Mouse (Mus musculus): ENCODE results near the gene Slc47a1. TPM values are rescaled to one million over a fixed set of nuclear protein-coding genes. Genes with fewer than 3 reads are reported as not detected.
"Not testable (repeated sequence)": the region's sequence is repeated elsewhere in the genome, so short reads cannot be mapped to it uniquely, and the experiment has no call there.

Slc47a1 gene
- polyA plus RNA-seq, 1 experiment from 2014 or later = 3.8 TPM

DNA sequence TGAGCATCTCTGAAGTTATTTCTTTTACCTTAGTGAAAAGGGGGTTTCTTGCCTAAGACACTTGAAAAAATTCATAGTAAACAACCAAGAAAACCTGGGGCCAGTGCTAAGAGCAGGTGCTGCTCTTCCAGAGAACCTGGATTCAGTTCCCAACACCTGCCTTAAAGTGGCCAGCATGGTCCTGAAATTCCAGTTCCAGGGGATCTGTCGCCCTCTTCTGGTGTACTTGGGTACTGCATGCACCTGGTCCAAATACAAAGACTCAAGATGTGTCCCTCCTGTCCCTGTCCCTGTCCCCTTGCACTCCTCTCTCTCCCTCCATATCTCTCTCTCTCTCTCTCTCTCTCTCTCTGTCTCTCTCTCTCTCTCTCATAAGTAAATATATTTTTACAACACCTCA, 32.0 kb upstream of the Slc47a1 start:
- 0% methylated on average over 1 of the region's 1 CpGs for WGBS
- H3K27me3 ChIP-seq (ENCODE audit: control insufficient read depth, insufficient read depth, low read length) = no peaks in the 10 kb centered on the region
- H3K27ac ChIP-seq (ENCODE audit: low read length) = no peak overlapping the region
- H3K9me3 ChIP-seq (replicated peaks; ENCODE audit: control insufficient read depth, low read length) = no peaks in the 10 kb centered on the region
- H3K4me1 ChIP-seq (ENCODE audit: control insufficient read depth, insufficient read depth, low read length) = no peaks in the 10 kb centered on the region
- no peak overlapping the region for H3K4me3 ChIP-seq (replicated peaks; ENCODE audit: low read length)
- H3K9ac ChIP-seq (ENCODE audit: low read length) = no peak overlapping the region
- H3K36me3 ChIP-seq (ENCODE audit: control insufficient read depth, insufficient read depth, low read length) = no peaks in the 10 kb centered on the region
- H3K4me2 ChIP-seq (ENCODE audit: low read depth, low read length) = no peak overlapping the region
- no peak for ATAC-seq (ENCODE audit: insufficient read depth, low FRiP score)

DNA sequence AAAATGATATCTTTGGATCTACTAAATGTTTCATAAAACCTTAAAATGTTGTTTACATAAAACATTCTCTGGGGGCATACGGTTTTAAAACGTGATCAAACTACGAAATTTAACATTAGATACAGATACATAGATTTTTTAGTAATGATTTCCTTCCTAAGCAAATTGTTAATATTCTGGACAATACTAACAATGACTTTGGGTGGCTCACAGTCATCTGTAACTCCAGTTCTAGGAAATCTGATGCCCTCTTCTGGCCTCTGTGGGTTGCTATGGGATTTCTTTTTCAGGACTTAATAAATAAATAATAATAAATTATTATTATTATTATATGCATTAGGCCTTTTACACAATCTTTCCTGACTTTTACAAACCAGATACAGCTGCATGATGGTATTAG, 30.9 kb upstream of the Slc47a1 start:
- Histone ChIP-seq H3K9me3 (replicated peaks; ENCODE audit: control insufficient read depth, low read length) (no peaks in the 10 kb centered on the region), H3K36me3 (ENCODE audit: control insufficient read depth, insufficient read depth, low read length) (no peaks in the 10 kb centered on the region), H3K4me1 (ENCODE audit: control insufficient read depth, insufficient read depth, low read length) (no peaks in the 10 kb centered on the region), H3K4me2 (ENCODE audit: low read depth, low read length) (peak overlapping the region; percentile 54), H3K4me3 (replicated peaks; ENCODE audit: low read length) (peak overlapping the region; percentile 83; the same call in 1 of the 2 replicates), H3K27me3 (ENCODE audit: control insufficient read depth, insufficient read depth, low read length) (no peaks in the 10 kb centered on the region), H3K27ac (ENCODE audit: low read length) (no peak overlapping the region), H3K9ac (ENCODE audit: low read length) (no peak overlapping the region)
- ATAC-seq (ENCODE audit: insufficient read depth, low FRiP score) = no peak
- 21% methylated on average over 3 of the region's 3 CpGs for WGBS

DNA sequence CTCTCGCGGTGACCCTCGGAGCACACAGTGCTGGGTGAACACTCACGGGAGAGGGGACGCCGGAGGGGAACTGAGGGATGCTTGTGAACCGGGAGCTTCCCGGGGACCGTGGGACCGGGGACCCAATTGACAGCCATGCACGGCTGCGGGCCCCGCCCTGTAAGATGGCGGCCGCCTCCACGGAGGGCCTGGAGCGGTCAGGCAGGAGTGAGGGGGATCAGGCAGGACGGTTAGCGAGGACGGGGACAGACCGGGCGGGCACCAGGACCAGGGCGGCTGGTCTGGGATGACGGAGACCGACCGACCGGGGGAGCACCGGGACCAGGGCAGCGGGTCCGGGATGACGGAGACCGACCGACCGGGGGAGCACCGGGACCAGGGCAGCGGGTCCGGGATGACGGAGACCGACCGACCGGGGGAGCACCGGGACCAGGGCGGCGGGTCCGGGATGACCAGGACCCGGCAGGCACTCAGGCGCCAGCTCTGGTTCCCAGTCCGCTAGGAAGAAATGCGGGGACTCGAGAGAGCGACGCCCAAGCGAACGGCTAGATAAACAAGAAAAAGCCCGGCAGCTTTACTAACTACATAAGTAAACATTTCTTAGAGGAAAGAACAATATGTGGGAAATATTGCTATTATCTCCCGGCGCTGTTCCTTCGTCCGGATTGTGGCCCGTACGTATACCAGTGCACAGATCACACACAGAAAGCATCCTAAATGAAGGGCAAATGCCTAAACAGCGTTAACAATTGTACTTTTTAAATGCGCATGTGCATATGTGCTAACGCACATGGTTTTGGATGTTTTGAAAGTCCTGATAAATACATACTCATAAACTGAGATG, 30.3 kb upstream of the Slc47a1 start:
- peak; percentile 89 for ATAC-seq (ENCODE audit: insufficient read depth, low FRiP score)
- Histone ChIP-seq H3K27ac (ENCODE audit: low read length) (peak overlapping the region; percentile 97), H3K4me2 (ENCODE audit: low read depth, low read length) (peak overlapping the region; percentile 54), H3K9ac (ENCODE audit: low read length) (peak overlapping the region; percentile 86), H3K9me3 (replicated peaks; ENCODE audit: control insufficient read depth, low read length) (no peaks in the 10 kb centered on the region), H3K4me3 (replicated peaks; ENCODE audit: low read length) (peak overlapping the region; percentile 83), H3K27me3 (ENCODE audit: control insufficient read depth, insufficient read depth, low read length) (no peaks in the 10 kb centered on the region), H3K4me1 (ENCODE audit: control insufficient read depth, insufficient read depth, low read length) (no peaks in the 10 kb centered on the region), H3K36me3 (ENCODE audit: control insufficient read depth, insufficient read depth, low read length) (no peaks in the 10 kb centered on the region)
- WGBS = under 1% methylated on average over 62 of the region's 64 CpGs

DNA sequence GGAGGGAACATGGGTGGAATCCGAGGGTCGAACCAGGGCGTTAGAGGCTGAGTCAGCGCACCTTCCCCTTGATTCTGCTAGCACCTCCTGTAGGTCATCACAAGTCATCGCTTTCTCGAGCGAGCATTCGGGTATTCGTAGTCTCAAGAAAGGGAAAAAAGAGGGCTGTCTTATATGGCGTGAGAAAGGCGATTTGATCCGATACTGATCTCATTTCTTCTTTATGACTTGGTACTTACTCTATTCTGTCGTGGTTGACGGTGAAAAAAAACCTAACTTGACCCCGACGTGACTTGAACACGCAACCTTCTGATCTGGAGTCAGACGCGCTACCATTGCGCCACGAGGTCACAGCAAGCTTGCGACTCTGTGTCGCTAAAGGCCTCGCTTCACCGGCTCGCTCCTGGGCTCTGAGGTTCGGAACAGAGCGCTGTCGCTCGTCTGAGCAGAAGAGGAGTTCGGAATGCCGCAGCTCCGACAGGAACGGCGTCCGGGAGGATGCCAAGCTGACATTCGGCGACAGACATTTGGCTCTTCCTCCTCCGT, 29.6 kb upstream of the Slc47a1 start:
- Histone ChIP-seq H3K9me3 (replicated peaks; ENCODE audit: control insufficient read depth, low read length) (no peaks in the 10 kb centered on the region), H3K36me3 (ENCODE audit: control insufficient read depth, insufficient read depth, low read length) (no peaks in the 10 kb centered on the region), H3K27me3 (ENCODE audit: control insufficient read depth, insufficient read depth, low read length) (no peaks in the 10 kb centered on the region), H3K9ac (ENCODE audit: low read length) (peak overlapping the region; percentile 86), H3K4me1 (ENCODE audit: control insufficient read depth, insufficient read depth, low read length) (no peaks in the 10 kb centered on the region), H3K4me3 (replicated peaks; ENCODE audit: low read length) (peak overlapping the region; percentile 83), H3K4me2 (ENCODE audit: low read depth, low read length) (peak overlapping the region; percentile 54), H3K27ac (ENCODE audit: low read length) (peak overlapping the region; percentile 97)
- WGBS = 2% methylated on average over 39 of the region's 39 CpGs
- peak; percentile 92 for ATAC-seq (ENCODE audit: insufficient read depth, low FRiP score)

DNA sequence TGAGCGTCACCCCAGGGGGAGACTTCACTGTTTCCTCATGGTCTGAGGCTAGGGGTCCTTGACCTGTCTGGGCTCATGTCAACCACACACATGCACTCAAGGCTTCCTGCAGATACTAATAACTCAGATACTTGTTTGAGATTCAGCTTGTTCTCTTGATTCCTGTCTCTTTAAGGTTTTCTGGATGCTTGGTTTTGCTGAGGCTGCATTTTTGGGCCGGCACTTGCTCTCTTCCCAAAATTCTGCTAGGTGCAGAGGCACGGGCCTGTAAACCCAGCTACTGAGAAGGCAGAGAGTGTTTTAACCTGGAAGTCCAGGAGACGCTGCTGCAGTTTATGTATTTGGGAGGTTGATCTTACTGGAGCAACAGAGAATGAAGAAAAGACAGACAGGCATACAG, 23.6 kb upstream of the Slc47a1 start:
- no peak overlapping the region for H3K27ac ChIP-seq (ENCODE audit: low read length)
- ATAC-seq (ENCODE audit: insufficient read depth, low FRiP score) = no peak
- H3K4me3 ChIP-seq (replicated peaks; ENCODE audit: low read length) = no peak overlapping the region
- H3K36me3 ChIP-seq (ENCODE audit: control insufficient read depth, insufficient read depth, low read length) = no peaks in the 10 kb centered on the region
- no peak overlapping the region for H3K4me2 ChIP-seq (ENCODE audit: low read depth, low read length)
- no peaks in the 10 kb centered on the region for H3K27me3 ChIP-seq (ENCODE audit: control insufficient read depth, insufficient read depth, low read length)
- H3K4me1 ChIP-seq (ENCODE audit: control insufficient read depth, insufficient read depth, low read length) = no peaks in the 10 kb centered on the region
- 75% methylated on average over 4 of the region's 4 CpGs for WGBS
- H3K9ac ChIP-seq (ENCODE audit: low read length) = no peak overlapping the region
- no peaks in the 10 kb centered on the region for H3K9me3 ChIP-seq (replicated peaks; ENCODE audit: control insufficient read depth, low read length)

DNA sequence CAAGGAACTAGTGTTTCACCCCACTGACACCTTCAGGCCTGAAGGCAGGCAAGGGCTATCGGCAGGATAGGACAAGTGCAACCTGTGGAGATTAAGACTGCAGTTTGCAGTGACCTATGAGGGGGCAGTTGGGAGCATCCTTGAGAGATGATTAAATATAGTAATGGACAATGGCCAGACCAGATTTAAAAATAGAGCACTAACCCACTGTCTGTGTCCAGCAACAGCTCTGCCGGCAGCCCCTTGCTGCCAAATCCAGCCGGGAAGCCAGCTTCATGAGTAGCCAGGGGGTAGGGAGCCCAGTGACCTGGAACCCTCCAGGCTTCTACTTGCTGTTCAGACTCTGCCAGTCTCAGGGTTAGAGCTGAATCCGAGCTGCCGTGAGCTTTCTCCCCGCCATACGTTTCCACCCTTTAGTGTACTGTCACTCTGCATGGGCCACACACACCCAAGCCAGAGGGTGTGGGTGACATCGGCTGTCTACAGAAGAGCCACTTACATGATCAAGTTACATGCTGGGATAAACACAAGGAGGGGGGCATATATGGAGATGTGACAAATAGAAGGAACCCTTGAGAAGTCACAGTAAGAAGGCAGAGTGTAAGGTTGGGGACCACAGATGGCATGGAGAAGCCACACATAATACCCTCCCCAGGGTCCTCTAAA, 22.7 kb upstream of the Slc47a1 start:
- Histone ChIP-seq H3K4me3 (replicated peaks; ENCODE audit: low read length) (no peak overlapping the region), H3K27me3 (ENCODE audit: control insufficient read depth, insufficient read depth, low read length) (no peaks in the 10 kb centered on the region), H3K36me3 (ENCODE audit: control insufficient read depth, insufficient read depth, low read length) (no peaks in the 10 kb centered on the region), H3K9ac (ENCODE audit: low read length) (no peak overlapping the region), H3K9me3 (replicated peaks; ENCODE audit: control insufficient read depth, low read length) (no peaks in the 10 kb centered on the region), H3K4me1 (ENCODE audit: control insufficient read depth, insufficient read depth, low read length) (no peaks in the 10 kb centered on the region), H3K27ac (ENCODE audit: low read length) (no peak overlapping the region), H3K4me2 (ENCODE audit: low read depth, low read length) (no peak overlapping the region)
- ATAC-seq (ENCODE audit: insufficient read depth, low FRiP score) = no peak
- 72% methylated on average over 8 of the region's 8 CpGs for WGBS

DNA sequence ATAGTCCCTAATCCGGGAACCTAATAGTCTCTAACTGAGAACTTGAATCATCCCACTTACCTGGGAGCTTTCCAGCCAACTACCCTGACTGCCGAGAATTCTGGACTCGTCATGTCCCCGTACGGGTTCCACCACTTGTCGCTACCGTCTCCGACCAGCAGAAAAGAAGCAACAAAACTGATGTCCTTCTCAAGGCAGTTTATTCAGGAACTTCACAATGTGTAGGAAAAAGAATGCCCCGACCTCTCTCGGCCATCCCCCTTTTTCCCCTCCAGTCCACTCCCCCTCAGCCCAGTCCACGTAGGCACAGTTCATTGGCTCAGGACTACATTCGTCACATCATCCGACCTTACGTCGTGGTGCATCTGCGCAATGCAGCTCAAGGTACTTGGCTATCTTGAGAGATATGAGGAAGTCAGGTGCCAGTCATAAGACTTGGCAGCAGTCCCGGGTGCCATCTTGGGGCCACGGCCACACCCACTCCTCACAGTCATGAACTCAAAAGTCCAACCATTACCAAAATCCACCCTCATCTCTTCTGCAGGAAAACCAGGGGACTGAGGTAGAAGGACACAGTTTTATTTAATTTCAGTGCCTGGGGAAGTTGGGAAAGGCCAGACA, 19.4 kb upstream of the Slc47a1 start:
- H3K9me3 ChIP-seq (replicated peaks; ENCODE audit: control insufficient read depth, low read length); H3K27me3 ChIP-seq (ENCODE audit: control insufficient read depth, insufficient read depth, low read length); H3K27ac ChIP-seq (ENCODE audit: low read length); H3K4me2 ChIP-seq (ENCODE audit: low read depth, low read length); H3K36me3 ChIP-seq (ENCODE audit: control insufficient read depth, insufficient read depth, low read length); ATAC-seq (ENCODE audit: insufficient read depth, low FRiP score); H3K4me1 ChIP-seq (ENCODE audit: control insufficient read depth, insufficient read depth, low read length); H3K9ac ChIP-seq (ENCODE audit: low read length); H3K4me3 ChIP-seq (replicated peaks; ENCODE audit: low read length): not testable (repeated sequence)
- WGBS = 94% methylated on average over 18 of the region's 18 CpGs

DNA sequence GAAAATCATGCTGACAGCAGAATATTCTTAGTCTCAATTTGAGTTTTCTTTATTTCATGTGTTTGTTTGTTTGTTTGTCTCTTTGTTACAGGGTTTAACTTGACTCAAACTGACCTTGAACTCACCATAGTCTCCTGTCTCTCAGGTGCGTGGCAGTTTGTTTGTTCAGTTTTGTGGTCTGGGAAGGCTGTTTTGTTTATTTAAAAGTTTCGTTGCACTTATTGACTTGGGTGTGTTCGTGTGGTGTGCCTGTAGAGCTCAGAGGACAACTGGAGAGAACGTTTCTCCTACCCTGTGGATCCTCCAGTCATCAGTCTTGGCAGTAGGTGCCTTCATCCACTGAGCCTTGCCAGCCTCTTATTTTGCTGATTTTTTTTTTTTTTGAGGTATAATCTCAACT, 10.8 kb upstream of the Slc47a1 start:
- no peak overlapping the region for H3K9ac ChIP-seq (ENCODE audit: low read length)
- WGBS = 62% methylated on average over 4 of the region's 4 CpGs
- H3K4me3 ChIP-seq (replicated peaks; ENCODE audit: low read length) = no peak overlapping the region
- H3K27ac ChIP-seq (ENCODE audit: low read length) = no peak overlapping the region
- H3K4me1 ChIP-seq (ENCODE audit: control insufficient read depth, insufficient read depth, low read length) = no peaks in the 10 kb centered on the region
- H3K4me2 ChIP-seq (ENCODE audit: low read depth, low read length) = no peak overlapping the region
- H3K9me3 ChIP-seq (replicated peaks; ENCODE audit: control insufficient read depth, low read length) = no peaks in the 10 kb centered on the region
- no peaks in the 10 kb centered on the region for H3K36me3 ChIP-seq (ENCODE audit: control insufficient read depth, insufficient read depth, low read length)
- no peak for ATAC-seq (ENCODE audit: insufficient read depth, low FRiP score)
- no peaks in the 10 kb centered on the region for H3K27me3 ChIP-seq (ENCODE audit: control insufficient read depth, insufficient read depth, low read length)

DNA sequence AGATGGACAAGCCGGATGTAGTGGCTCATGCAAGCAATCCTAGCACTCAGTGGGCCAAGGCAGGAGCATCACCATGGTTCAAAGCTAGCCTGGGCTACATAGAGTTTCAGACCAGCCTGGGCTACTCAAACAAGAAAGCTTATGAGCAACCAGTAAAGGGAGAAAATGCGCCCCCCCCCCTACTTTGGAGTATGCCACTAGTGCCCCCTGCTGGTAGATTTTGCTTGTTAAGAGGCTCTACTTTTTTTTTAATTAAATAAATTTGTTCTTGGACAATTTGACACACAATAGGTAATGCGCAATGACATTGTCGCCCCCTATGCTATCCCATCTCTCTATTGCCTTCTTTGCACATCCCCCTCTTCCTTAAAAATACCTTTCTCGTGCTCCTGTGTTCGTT, 9.9 kb upstream of the Slc47a1 start:
- no peak overlapping the region for H3K9ac ChIP-seq (ENCODE audit: low read length)
- H3K27me3 ChIP-seq (ENCODE audit: control insufficient read depth, insufficient read depth, low read length) = no peaks in the 10 kb centered on the region
- no peaks in the 10 kb centered on the region for H3K36me3 ChIP-seq (ENCODE audit: control insufficient read depth, insufficient read depth, low read length)
- H3K4me1 ChIP-seq (ENCODE audit: control insufficient read depth, insufficient read depth, low read length) = no peaks in the 10 kb centered on the region
- H3K27ac ChIP-seq (ENCODE audit: low read length) = no peak overlapping the region
- H3K4me3 ChIP-seq (replicated peaks; ENCODE audit: low read length) = no peak overlapping the region
- no peaks in the 10 kb centered on the region for H3K9me3 ChIP-seq (replicated peaks; ENCODE audit: control insufficient read depth, low read length)
- H3K4me2 ChIP-seq (ENCODE audit: low read depth, low read length) = no peak overlapping the region
- ATAC-seq (ENCODE audit: insufficient read depth, low FRiP score) = no peak
- 59% methylated on average over 6 of the region's 6 CpGs for WGBS
